Mouse (Mus musculus) erythroid progenitor cell, adult 5-6 weeks (primary cell): ENCODE measurements around the gene Gm28048. TPM values are rescaled to one million over a fixed set of nuclear protein-coding genes. Genes with fewer than 3 reads are reported as not detected.

ENCODE experiments used
- total RNA-seq, 2 experiments: library from RNA; stranded (forward) in 1 of 2; stranded (reverse) in 1 of 2; fragments of 150-400 nt in 1 of 2; fragments of 186-747, 209-891 nt in 1 of 2; gene quantifications; 2 replicates each; pipeline versions ENCODE4 v1.2.3 to v1.2.4; 2015 to 2017; ENCODE audit warnings: low replicate concordance in 2 of 2

The Gm28048 gene
- total RNA-seq, 2 experiments from 2014 or later = 1.6 to 13.0 TPM

Other genes starting within 250 kb of the Gm28048 start
- gene B3gnt2, start 121.1 kb downstream of the Gm28048 start, total RNA-seq (2015; ENCODE audit: low replicate concordance) = 0.42 TPM in 1 of 2 replicates, not detected in the other
- 4.4 and 11.2 TPM in 2 replicates for gene B3gnt2, start 121.1 kb downstream of the Gm28048 start, total RNA-seq (2017; ENCODE audit: low replicate concordance)
- 27.4 and 31.0 TPM in 2 replicates for gene Zrsr1, start 10.1 kb downstream of the Gm28048 start, total RNA-seq (2015; ENCODE audit: low replicate concordance)
- 48.4 and 75.7 TPM in 2 replicates for gene Zrsr1, start 10.1 kb downstream of the Gm28048 start, total RNA-seq (2017; ENCODE audit: low replicate concordance)
- gene Commd1, start 292 bp upstream of the Gm28048 start, total RNA-seq (2015; ENCODE audit: low replicate concordance) = 38.1 and 66.7 TPM in 2 replicates
- gene Commd1, start 292 bp upstream of the Gm28048 start, total RNA-seq (2017; ENCODE audit: low replicate concordance) = 30.7 and 36.3 TPM in 2 replicates
- 104 and 114 TPM in 2 replicates for gene Cct4, start 8.4 kb upstream of the Gm28048 start, total RNA-seq (2015; ENCODE audit: low replicate concordance)
- 71.1 and 77.6 TPM in 2 replicates for gene Cct4, start 8.4 kb upstream of the Gm28048 start, total RNA-seq (2017; ENCODE audit: low replicate concordance)
- gene Fam161a, start 25.4 kb upstream of the Gm28048 start, total RNA-seq (2015; ENCODE audit: low replicate concordance) = 8.0 and 29.9 TPM in 2 replicates
- gene Fam161a, start 25.4 kb upstream of the Gm28048 start, total RNA-seq (2017; ENCODE audit: low replicate concordance) = 6.8 and 19.2 TPM in 2 replicates